Mouse (Mus musculus) lung, embryonic 14.5 days (tissue): ENCODE measurements at regions not wholly inside any gene's neighbourhood (a gene's known extent, or its start where the extent isn't known, plus 50 kb on each side); places are given as distances from the start of the nearest gene placed in this dataset.

ENCODE experiments used
- ATAC-seq: fragments of 200-750 bp; cut with Nextera tagmentation; 2 replicates; pipeline ENCODE4 v1.8.0; 2017; ENCODE audit warnings: mild to moderate bottlenecking, moderate TSS enrichment, moderate library complexity; ENCODE audit not compliant: insufficient read depth
- DNase-seq: peaks from one replicate; pipeline ENCODE4 v3.0.0-alpha.2; 2015
- H3K27ac ChIP-seq: fragments of 300-500 bp; sonication (generic); 2 replicates; pipeline ENCODE4 v1.5.1; 2014; ENCODE audit warnings: low read depth, mild to moderate bottlenecking, moderate library complexity
- H3K27me3 ChIP-seq: fragments of 300-500 bp; sonication (generic); 2 replicates; pipeline ENCODE4 v1.6.1; 2014; ENCODE audit warnings: low read length, control low read depth; ENCODE audit not compliant: insufficient read depth
- H3K36me3 ChIP-seq: fragments of 300-500 bp; sonication (generic); 2 replicates; pipeline ENCODE4 v1.6.1; 2014; ENCODE audit warnings: control low read depth; ENCODE audit not compliant: insufficient read depth
- H3K4me1 ChIP-seq: fragments of 300-500 bp; sonication (generic); 2 replicates; pipeline ENCODE4 v1.6.1; 2014; ENCODE audit warnings: antibody characterized with exemption, control low read depth; ENCODE audit not compliant: insufficient read depth
- H3K4me2 ChIP-seq: fragments of 300-500 bp; sonication (generic); 2 replicates; pipeline ENCODE4 v1.6.1; 2014; ENCODE audit warnings: mild to moderate bottlenecking
- H3K4me3 ChIP-seq: fragments of 300-500 bp; sonication (generic); 2 replicates; pipeline ENCODE4 v1.5.1; 2014; ENCODE audit warnings: low read depth, low read length
- H3K9ac ChIP-seq: fragments of 300-500 bp; sonication (generic); 2 replicates; pipeline ENCODE4 v1.6.1; 2014
- H3K9me3 ChIP-seq: fragments of 300-500 bp; sonication (generic); 2 replicates; pipeline ENCODE4 v1.6.1; 2016; ENCODE audit warnings: low read depth, low read length, control low read depth
- CTCF ChIP-seq: IDR thresholded peaks from 2 replicates; pipeline ENCODE4 v1.5.1; 2016; ENCODE audit warnings: antibody characterized with exemption, low read depth
- WGBS: fragments of 180-500 bp; shearing (Covaris S2); extraction: QIAGEN DNeasy Blood & Tissue Kit; methylation state at CpG from one replicate; pipeline ENCODE4 v1.1.7; 2014; 5-methylcytosine and 5-hydroxymethylcytosine counted together

DNA sequence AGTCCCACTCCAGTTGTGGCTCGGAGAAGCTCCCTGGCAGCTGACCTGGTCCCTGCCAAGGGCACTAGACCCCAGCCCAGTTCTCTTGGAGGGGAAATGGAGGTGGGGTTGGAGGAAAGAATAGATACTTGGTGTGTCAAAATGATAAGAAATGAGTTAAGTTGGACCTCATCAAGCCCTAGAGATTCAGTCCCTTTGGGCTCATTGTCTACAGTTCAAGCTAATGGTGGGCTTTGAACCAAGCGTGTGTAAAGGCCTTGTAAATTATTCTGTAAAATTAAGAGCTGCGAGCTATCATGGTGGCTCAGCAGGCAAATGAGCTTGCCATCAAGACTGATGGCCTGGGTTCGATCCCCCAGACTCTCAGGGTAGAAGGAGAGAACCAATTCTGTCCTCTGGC lies 179.8 kb downstream of the Tfap2c start:
- WGBS = 69% methylated on average over 4 of the region's 4 CpGs
- Histone ChIP-seq H3K36me3 (no peaks in the 10 kb centered on the region), H3K9ac (no peak overlapping the region), H3K4me3 (0 out of 2 replicates have a peak overlapping the region, but pooled peaks have one; percentile 44), H3K27me3 (peaks cover 72% of the 10 kb centered on the region), H3K4me1 (no peaks in the 10 kb centered on the region), H3K27ac (no peak overlapping the region), H3K9me3 (no peaks in the 10 kb centered on the region), H3K4me2 (no peak overlapping the region; the same call in 1 of the 2 replicates)
- no peak for DNase-seq
- no peak for TF ChIP-seq CTCF
- no peak for ATAC-seq

GRCm38 (mm10) chr2:172729741-172730140 lies 180.3 kb downstream of the Tfap2c start:
- Histone ChIP-seq H3K36me3 (no peaks in the 10 kb centered on the region), H3K27me3 (peaks cover 77% of the 10 kb centered on the region), H3K9ac (no peak overlapping the region), H3K4me1 (no peaks in the 10 kb centered on the region), H3K27ac (no peak overlapping the region), H3K4me3 (no peak overlapping the region), H3K4me2 (no peak overlapping the region), H3K9me3 (no peaks in the 10 kb centered on the region)
- ATAC-seq = no peak
- DNase-seq = no peak
- TF ChIP-seq CTCF = no peak
- 64% methylated on average over 9 of the region's 9 CpGs for WGBS

DNA sequence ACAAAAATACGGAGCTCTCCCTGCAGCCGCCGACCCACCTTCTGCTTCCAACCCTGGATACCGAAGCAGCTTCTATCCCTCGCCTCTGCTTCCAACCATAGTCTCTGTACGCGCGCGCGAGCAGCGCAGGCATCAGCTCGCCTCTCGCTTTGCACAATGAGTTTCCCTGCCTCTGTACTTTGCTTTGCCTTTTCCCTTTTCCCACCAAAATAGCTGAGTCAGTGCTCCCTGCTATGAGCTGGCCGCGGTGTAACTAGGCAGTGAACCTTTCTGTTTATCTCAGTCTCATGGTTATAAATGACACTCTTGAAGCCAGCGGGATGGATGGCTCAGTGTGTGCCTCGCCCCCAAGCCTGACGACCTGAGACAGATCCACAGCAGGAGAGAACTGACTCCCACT lies 182.0 kb downstream of the Tfap2c start:
- 2% methylated on average over 18 of the region's 18 CpGs for WGBS
- Histone ChIP-seq H3K36me3 (no peaks in the 10 kb centered on the region), H3K9me3 (no peaks in the 10 kb centered on the region), H3K4me2 (0 out of 2 replicates have a peak overlapping the region, but pooled peaks have one; percentile 10), H3K4me1 (no peaks in the 10 kb centered on the region), H3K27me3 (peaks cover 84% of the 10 kb centered on the region), H3K4me3 (no peak overlapping the region), H3K9ac (no peak overlapping the region), H3K27ac (no peak overlapping the region)
- TF ChIP-seq CTCF = no peak
- ATAC-seq = no peak; the same call in 1 of the 2 replicates
- peak; percentile 51 for DNase-seq

- no peak for TF ChIP-seq CTCF
- WGBS = 6% methylated on average over 19 of the region's 19 CpGs
- no peaks in the 10 kb centered on the region for H3K4me1 ChIP-seq
- H3K4me3 ChIP-seq = no peak overlapping the region
- DNase-seq (no peak), ATAC-seq (no peak)
- no peak overlapping the region for H3K9ac ChIP-seq
- no peaks in the 10 kb centered on the region for H3K36me3 ChIP-seq
- H3K27me3 ChIP-seq = peaks cover 74% of the 10 kb centered on the region
- H3K4me2 ChIP-seq = no peak overlapping the region
- H3K27ac ChIP-seq = no peak overlapping the region
- no peaks in the 10 kb centered on the region for H3K9me3 ChIP-seq
These were observed 183.2 kb downstream of the Tfap2c start for GRCm38 (mm10) chr2:172732453-172733210.

- Histone ChIP-seq H3K9ac (no peak overlapping the region), H3K4me2 (no peak overlapping the region), H3K27ac (no peak overlapping the region), H3K4me1 (no peaks in the 10 kb centered on the region), H3K36me3 (no peaks in the 10 kb centered on the region), H3K9me3 (no peaks in the 10 kb centered on the region), H3K4me3 (no peak overlapping the region), H3K27me3 (peaks cover 65% of the 10 kb centered on the region)
- no peak for ATAC-seq
- 9% methylated on average over 9 of the region's 9 CpGs for WGBS
- TF ChIP-seq CTCF = no peak
- DNase-seq = no peak
These were observed 184.1 kb downstream of the Tfap2c start for GRCm38 (mm10) chr2:172733403-172733995.

- DNase-seq (no peak), ATAC-seq (no peak)
- no peak for TF ChIP-seq CTCF
- 13% methylated on average over 6 of the region's 6 CpGs for WGBS
- Histone ChIP-seq H3K4me1 (peaks cover 6% of the 10 kb centered on the region; the same call in 1 of the 2 replicates), H3K36me3 (no peaks in the 10 kb centered on the region), H3K27me3 (peaks cover 53% of the 10 kb centered on the region), H3K9ac (no peak overlapping the region), H3K27ac (no peak overlapping the region), H3K4me2 (no peak overlapping the region), H3K4me3 (no peak overlapping the region), H3K9me3 (no peaks in the 10 kb centered on the region)
These were observed 186.2 kb downstream of the Tfap2c start for GRCm38 (mm10) chr2:172735621-172736020.

DNA sequence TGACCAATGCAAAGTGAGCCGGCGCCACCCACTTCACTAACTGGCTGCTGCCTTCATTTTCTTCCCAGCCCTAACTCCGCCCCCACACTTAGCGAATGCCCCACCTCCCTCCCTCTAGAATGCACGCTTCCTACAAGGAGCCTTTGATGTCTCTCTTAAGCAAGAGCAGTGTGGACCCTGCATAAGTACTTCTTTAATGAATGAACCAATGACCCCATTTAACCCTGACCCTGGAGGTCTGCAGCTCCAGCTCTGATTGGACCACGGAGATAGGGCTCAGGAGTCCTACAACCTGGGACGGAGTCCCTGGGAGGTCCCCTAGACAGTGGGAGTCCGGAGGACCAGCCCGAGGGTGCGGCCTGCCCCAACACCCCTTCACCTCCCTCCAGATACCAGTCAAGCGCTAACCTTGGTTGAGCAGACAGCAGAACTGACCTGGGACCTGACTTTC lies 189.7 kb downstream of the Tfap2c start:
- TF ChIP-seq CTCF = no peak
- H3K4me3 ChIP-seq = no peak overlapping the region
- peaks cover 21% of the 10 kb centered on the region for H3K27me3 ChIP-seq
- DNase-seq (peak; percentile 47), ATAC-seq (peak; percentile 64; the same call in 1 of the 2 replicates)
- peak overlapping the region; percentile 25; the same call in 1 of the 2 replicates for H3K4me2 ChIP-seq
- WGBS = 12% methylated on average over 11 of the region's 11 CpGs
- H3K27ac ChIP-seq = no peak overlapping the region
- H3K9ac ChIP-seq = no peak overlapping the region
- H3K4me1 ChIP-seq = peaks cover 6% of the 10 kb centered on the region; the same call in 1 of the 2 replicates
- H3K9me3 ChIP-seq = no peaks in the 10 kb centered on the region
- H3K36me3 ChIP-seq = no peaks in the 10 kb centered on the region
